Mouse (Mus musculus) right cerebral cortex, postnatal 25 days (tissue): ENCODE measurements at regions not wholly inside any gene's neighbourhood (a gene's known extent, or its start where the extent isn't known, plus 50 kb on each side); places are given as distances from the start of the nearest gene placed in this dataset.

Source experiments
- DNase-seq: peaks from one replicate; pipeline ENCODE4 v3.0.0; 2022

- no peak for DNase-seq
Measured at GRCm38 (mm10) chr15:68811041-68811440, 2310.3 kb upstream of the Lrrc6 start.

GRCm38 (mm10) chr15:68810593-68810992, 2309.9 kb upstream of the Lrrc6 start:
- peak; percentile 56 for DNase-seq

GRCm38 (mm10) chr15:68808175-68808574, 2307.5 kb upstream of the Lrrc6 start:
- DNase-seq: no peak

GRCm38 (mm10) chr15:68804254-68804653, 2303.5 kb upstream of the Lrrc6 start:
- no peak for DNase-seq

GRCm38 (mm10) chr15:68801763-68802162, 2301.1 kb upstream of the Lrrc6 start:
- DNase-seq: peak; percentile 31

- no peak for DNase-seq
Measured at GRCm38 (mm10) chr15:68797406-68797805, 2296.7 kb upstream of the Lrrc6 start.

- peak; percentile 35 for DNase-seq
Measured at GRCm38 (mm10) chr15:68795239-68795960, 2294.7 kb upstream of the Lrrc6 start.

- DNase-seq: no peak
Measured at GRCm38 (mm10) chr15:68759948-68760347, 2259.2 kb upstream of the Lrrc6 start.

GRCm38 (mm10) chr15:68755255-68755654, 2254.5 kb upstream of the Lrrc6 start:
- DNase-seq: no peak

GRCm38 (mm10) chr15:68754834-68755233, 2254.1 kb upstream of the Lrrc6 start:
- DNase-seq: peak; percentile 77

- DNase-seq: peak; percentile 20
Measured at GRCm38 (mm10) chr15:68739344-68739743, 2238.6 kb upstream of the Lrrc6 start.

GRCm38 (mm10) chr15:68721250-68721649, 2220.5 kb upstream of the Lrrc6 start:
- no peak for DNase-seq

- DNase-seq: peak; percentile 40
Measured at GRCm38 (mm10) chr15:68719486-68719885, 2218.8 kb upstream of the Lrrc6 start.

- peak; percentile 61 for DNase-seq
Measured at GRCm38 (mm10) chr15:68714337-68714736, 2213.6 kb upstream of the Lrrc6 start.

- DNase-seq: no peak
Measured at GRCm38 (mm10) chr15:68707306-68707705, 2206.6 kb upstream of the Lrrc6 start.

- peak; percentile 42 for DNase-seq
Measured at GRCm38 (mm10) chr15:68695041-68695650, 2194.4 kb upstream of the Lrrc6 start.

GRCm38 (mm10) chr15:68667462-68667861, 2166.8 kb upstream of the Lrrc6 start:
- no peak for DNase-seq

- DNase-seq: no peak
Measured at GRCm38 (mm10) chr15:68665331-68665730, 2164.6 kb upstream of the Lrrc6 start.

- DNase-seq: no peak
Measured at GRCm38 (mm10) chr15:68656722-68657121, 2156.0 kb upstream of the Lrrc6 start.

- DNase-seq: no peak
Measured at GRCm38 (mm10) chr15:68655046-68655445, 2154.3 kb upstream of the Lrrc6 start.

- DNase-seq: no peak
Measured at GRCm38 (mm10) chr15:68650609-68651008, 2149.9 kb upstream of the Lrrc6 start.

- DNase-seq: no peak
Measured at GRCm38 (mm10) chr15:68650033-68650432, 2149.3 kb upstream of the Lrrc6 start.

- no peak for DNase-seq
Measured at GRCm38 (mm10) chr15:68646865-68647264, 2146.2 kb upstream of the Lrrc6 start.

- no peak for DNase-seq
Measured at GRCm38 (mm10) chr15:68644862-68645261, 2144.2 kb upstream of the Lrrc6 start.

- DNase-seq: no peak
Measured at GRCm38 (mm10) chr15:68635633-68636032, 2134.9 kb upstream of the Lrrc6 start.
